Mouse (Mus musculus) hindlimb bud, embryonic 11.5 days (tissue): ENCODE measurements around the gene Igfbp2.

ENCODE experiments used
- DNase-seq: peaks from one replicate; pipeline ENCODE4 v3.0.0-alpha.2; 2012; ENCODE audit warnings: low read depth, low spot score; ENCODE audit errors: extremely low spot score

The Igfbp2 gene

GRCm38 (mm10) chr1:72823751-72824706, at the start of gene Igfbp2:
TSS of gene Igfbp2 (plus strand) at chr1:72824503.
- no peak for DNase-seq

GRCm38 (mm10) chr1:72778789-72779188, 45.5 kb upstream of the Igfbp2 start:
- no peak for DNase-seq

- DNase-seq: no peak
These were observed 43.6 kb upstream of the Igfbp2 start for GRCm38 (mm10) chr1:72780720-72781119.

GRCm38 (mm10) chr1:72783341-72783740, 41.0 kb upstream of the Igfbp2 start:
- no peak for DNase-seq

GRCm38 (mm10) chr1:72784018-72784417, 40.3 kb upstream of the Igfbp2 start:
- DNase-seq: no peak

GRCm38 (mm10) chr1:72790670-72791069, 33.6 kb upstream of the Igfbp2 start:
- no peak for DNase-seq

- no peak for DNase-seq
These were observed 32.6 kb upstream of the Igfbp2 start for GRCm38 (mm10) chr1:72791743-72792142.

- DNase-seq: no peak
These were observed 32.0 kb upstream of the Igfbp2 start for GRCm38 (mm10) chr1:72792262-72792661.

- no peak for DNase-seq
These were observed 31.1 kb upstream of the Igfbp2 start for GRCm38 (mm10) chr1:72793230-72793629.

- DNase-seq: no peak
These were observed 28.2 kb upstream of the Igfbp2 start for GRCm38 (mm10) chr1:72796128-72796527.

- no peak for DNase-seq
These were observed 27.1 kb upstream of the Igfbp2 start for GRCm38 (mm10) chr1:72797102-72797665.

GRCm38 (mm10) chr1:72798441-72798840, 25.9 kb upstream of the Igfbp2 start:
- no peak for DNase-seq

- DNase-seq: no peak
These were observed 20.3 kb upstream of the Igfbp2 start for GRCm38 (mm10) chr1:72804031-72804430.

GRCm38 (mm10) chr1:72805037-72805436, 19.3 kb upstream of the Igfbp2 start:
- DNase-seq: no peak

GRCm38 (mm10) chr1:72805476-72806043, 18.7 kb upstream of the Igfbp2 start:
- no peak for DNase-seq

GRCm38 (mm10) chr1:72806044-72806584, 18.2 kb upstream of the Igfbp2 start:
- no peak for DNase-seq

- no peak for DNase-seq
These were observed 15.0 kb upstream of the Igfbp2 start for GRCm38 (mm10) chr1:72809304-72809703.

GRCm38 (mm10) chr1:72809951-72810675, 14.2 kb upstream of the Igfbp2 start:
- DNase-seq: no peak

GRCm38 (mm10) chr1:72811061-72811460, 13.2 kb upstream of the Igfbp2 start:
- no peak for DNase-seq

- no peak for DNase-seq
These were observed 11.1 kb upstream of the Igfbp2 start for GRCm38 (mm10) chr1:72813089-72813638.
